Mouse (Mus musculus) T-helper 1 cell (primary cell): ENCODE data around the gene Surf2.

Experiments
- in situ Hi-C: fragments of 300-600 bp; cut with MboI, MseI; formaldehyde crosslinking; loops from one replicate; pipeline ENCODE4 v1.15.1; 2025; ENCODE audit warnings: high pct_unique_total_duplicates

The Surf2 gene

GRCm38 (mm10) chr2:26956811-26957487, 40.8 kb downstream of the Surf2 start:
- in situ Hi-C loops, result no loop called here

DNA sequence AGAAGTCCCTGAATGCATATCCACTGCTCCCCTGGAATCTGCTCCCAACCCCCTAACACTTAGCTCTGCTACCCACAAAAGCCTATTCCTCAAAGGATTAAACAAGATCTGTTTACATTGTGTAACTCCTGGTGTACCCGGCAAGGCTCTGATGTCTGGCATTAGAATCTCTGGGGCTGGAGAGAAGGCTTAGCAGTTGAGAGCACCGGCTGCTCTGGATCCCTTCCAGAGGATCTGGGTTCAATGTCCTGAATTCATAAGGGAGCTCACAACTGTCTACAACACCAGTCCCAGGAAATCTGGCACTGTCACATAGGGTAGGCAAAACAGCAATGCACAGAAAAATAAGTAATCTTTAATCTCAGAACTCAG, 41.3 kb downstream of the Surf2 start:
- in situ Hi-C loops, result no loop called here

DNA sequence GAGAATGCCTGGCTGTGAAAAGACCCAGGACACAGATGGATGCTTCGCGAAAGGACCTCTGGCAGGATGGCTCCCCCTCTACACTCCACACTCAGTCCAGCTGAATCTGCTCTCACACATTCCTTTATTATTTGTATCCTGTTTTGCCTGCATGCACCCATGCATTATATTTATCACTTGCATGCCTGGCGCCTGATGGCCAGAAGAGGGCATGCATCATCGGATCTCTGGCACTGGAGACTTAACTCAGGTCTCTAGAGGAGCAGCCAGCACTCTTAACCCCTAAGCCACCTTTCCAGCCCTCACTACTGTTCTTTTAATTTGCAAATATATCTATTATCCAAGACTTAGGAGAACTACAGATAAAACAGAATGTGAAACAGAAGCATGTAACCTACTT, 44.6 kb downstream of the Surf2 start:
- in situ Hi-C loops, result no loop called here

- in situ Hi-C loops, result no loop called here
Measured at GRCm38 (mm10) chr2:26963923-26964723, 48.0 kb downstream of the Surf2 start, which contains the start of gene Rexo4. Rexo4 (minus strand) TSS chr2:26964386.

DNA sequence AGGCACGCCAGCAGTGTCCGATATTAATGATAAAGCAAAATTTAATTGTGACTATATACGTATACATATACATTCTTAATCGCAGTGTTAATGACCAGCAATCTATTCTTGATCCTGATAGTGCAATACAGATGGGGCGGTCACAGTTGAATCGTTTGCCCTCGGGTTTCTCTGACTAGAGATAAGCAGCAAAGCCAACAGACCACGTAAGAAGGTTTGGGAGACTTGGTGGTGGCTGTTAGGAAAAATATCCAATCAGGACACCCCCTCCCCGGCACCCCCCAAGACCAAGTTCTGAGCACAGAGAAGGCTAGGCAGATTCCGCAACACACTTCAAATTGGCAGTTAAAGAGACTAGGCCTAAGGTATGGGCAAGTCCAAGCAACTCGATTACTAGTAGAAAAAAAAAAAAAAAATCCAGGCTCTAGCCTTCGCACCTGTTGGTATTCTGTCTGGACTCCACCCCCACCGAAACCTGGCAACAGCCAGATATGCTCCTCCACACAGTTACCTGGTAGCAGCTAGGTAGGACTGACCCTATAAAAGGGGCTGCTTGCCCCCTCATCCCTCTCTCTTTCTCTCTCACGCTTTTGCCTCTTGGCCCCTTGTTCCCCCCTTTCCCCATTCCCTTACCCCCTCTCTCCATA, 48.7 kb downstream of the Surf2 start:
- in situ Hi-C loops, result no loop called here

DNA sequence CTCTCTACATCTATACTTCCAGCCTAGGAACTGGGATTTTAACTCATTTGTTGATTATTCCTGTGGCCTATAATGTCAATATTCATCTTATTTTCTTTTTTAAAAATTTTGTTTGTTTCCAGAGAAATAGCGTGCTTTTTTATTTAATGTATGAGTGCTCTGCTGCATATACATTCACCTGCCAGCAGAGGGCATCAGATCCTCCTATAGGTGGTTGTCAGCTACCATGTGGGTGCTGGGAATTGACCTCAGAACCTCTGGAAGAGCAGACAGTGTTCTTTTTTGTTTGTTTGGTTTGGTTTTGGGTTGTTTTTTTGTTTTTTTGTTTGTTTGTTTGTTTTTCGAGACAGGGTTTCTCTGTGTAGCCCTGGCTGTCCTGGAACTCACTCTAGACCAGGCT, 51.1 kb downstream of the Surf2 start:
- in situ Hi-C loops, result no loop called here
